Mouse (Mus musculus): ENCODE data around the gene Foxred1. TPM values are rescaled to one million over a fixed set of nuclear protein-coding genes. Genes with fewer than 3 reads are reported as not detected.
A peak's percentile ranks its signal among the peaks of the same experiment; 100 is the strongest.

The Foxred1 gene
- polyA plus RNA-seq, 1 experiment from 2014 or later = 42.8 TPM

- no peaks in the 10 kb centered on the region for H3K36me3 ChIP-seq
- no peak overlapping the region for H3K4me3 ChIP-seq
- no peak for ATAC-seq (replicated peaks)
- peaks cover 10% of the 10 kb centered on the region for H3K4me1 ChIP-seq
- H3K27me3 ChIP-seq = no peaks in the 10 kb centered on the region
- WGBS = 86% methylated on average over 10 of the region's 10 CpGs
- H3K9me3 ChIP-seq = no peaks in the 10 kb centered on the region
- no peak overlapping the region for H3K9ac ChIP-seq (replicated peaks)
- no peak overlapping the region for H3K4me2 ChIP-seq (replicated peaks)
- no peak overlapping the region for H3K27ac ChIP-seq (replicated peaks)
Measured at GRCm38 (mm10) chr9:35187351-35187903, 23.4 kb downstream of the Foxred1 start.

DNA sequence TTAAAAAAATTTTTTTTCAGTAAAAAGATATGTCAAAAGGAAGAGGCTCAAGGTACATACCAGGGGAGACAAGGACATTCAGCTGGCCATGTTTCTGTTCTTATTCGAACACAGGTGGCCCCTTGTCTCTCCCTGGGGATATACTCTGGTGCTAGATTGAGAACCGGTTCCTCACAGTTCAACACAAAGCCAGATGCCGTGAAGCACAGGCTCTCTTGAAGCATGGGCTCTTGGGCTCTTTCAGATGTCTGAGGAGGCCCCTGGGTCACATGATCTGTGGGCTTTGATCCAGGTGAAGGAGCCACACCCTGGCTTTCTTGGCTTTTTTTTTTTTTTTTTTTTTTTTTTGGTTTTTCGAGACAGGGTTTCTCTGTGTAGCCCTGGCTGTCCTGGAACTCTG, 24.4 kb downstream of the Foxred1 start:
- Histone ChIP-seq H3K4me2 (replicated peaks) (no peak overlapping the region), H3K9ac (replicated peaks) (no peak overlapping the region), H3K27me3 (no peaks in the 10 kb centered on the region), H3K4me1 (peaks cover 10% of the 10 kb centered on the region), H3K9me3 (no peaks in the 10 kb centered on the region), H3K36me3 (no peaks in the 10 kb centered on the region), H3K27ac (replicated peaks) (no peak overlapping the region), H3K4me3 (no peak overlapping the region)
- WGBS = 85% methylated on average over 4 of the region's 4 CpGs
- no peak for ATAC-seq (replicated peaks)

DNA sequence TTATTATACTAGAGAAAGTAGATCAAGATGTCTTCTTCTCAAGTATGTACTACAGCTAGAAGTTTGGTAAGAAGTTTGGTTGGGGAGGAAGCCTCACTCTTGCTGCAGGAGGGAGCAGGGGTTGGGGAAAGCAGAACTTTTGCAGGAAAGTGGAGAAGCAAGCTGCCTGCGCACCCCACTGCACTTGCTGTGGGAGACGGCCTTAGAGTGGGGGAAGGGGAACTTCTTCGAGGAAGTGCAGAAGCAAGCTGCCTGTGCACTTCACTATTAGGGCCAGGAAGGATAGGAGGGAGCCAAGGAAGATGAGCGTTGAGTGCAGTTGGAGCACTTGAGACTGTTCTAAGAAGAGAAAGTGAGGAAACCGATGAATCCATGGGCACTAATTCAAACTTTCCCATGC, 27.5 kb downstream of the Foxred1 start:
- ATAC-seq (replicated peaks) = no peak

DNA sequence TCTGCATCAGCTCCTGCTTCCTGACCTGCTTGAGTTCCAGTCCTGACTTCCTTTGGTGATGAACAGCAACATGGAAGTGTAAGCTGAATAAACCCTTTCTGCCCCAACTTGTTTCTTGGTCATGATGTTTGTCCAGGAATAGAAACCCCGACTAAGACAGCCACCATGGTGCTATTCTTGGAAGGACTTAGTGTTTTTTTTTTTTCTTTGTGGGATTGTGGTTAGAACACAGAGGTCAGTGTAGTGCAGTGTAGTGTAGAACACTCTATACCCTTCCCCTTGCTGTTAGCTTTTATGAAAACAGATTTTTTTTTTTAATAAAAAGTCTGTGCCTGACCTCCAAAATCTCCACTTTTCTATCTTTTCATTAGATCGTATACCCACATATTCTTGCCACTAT, 28.0 kb downstream of the Foxred1 start:
- Histone ChIP-seq H3K4me3 (no peak overlapping the region), H3K4me2 (replicated peaks) (no peak overlapping the region), H3K4me1 (no peaks in the 10 kb centered on the region), H3K36me3 (no peaks in the 10 kb centered on the region), H3K27ac (replicated peaks) (no peak overlapping the region), H3K27me3 (no peaks in the 10 kb centered on the region), H3K9ac (replicated peaks) (no peak overlapping the region), H3K9me3 (no peaks in the 10 kb centered on the region)
- WGBS = 82% methylated on average over 2 of the region's 2 CpGs
- no peak for ATAC-seq (replicated peaks)

More for the DNA sequence above, 27.5 kb downstream of the Foxred1 start:
- H3K27me3 ChIP-seq = no peaks in the 10 kb centered on the region
- no peak overlapping the region for H3K27ac ChIP-seq (replicated peaks)
- no peak overlapping the region for H3K4me3 ChIP-seq
- no peaks in the 10 kb centered on the region for H3K4me1 ChIP-seq
- no peak overlapping the region for H3K4me2 ChIP-seq (replicated peaks)
- no peaks in the 10 kb centered on the region for H3K36me3 ChIP-seq
- H3K9ac ChIP-seq (replicated peaks) = no peak overlapping the region
- WGBS = 73% methylated on average over 5 of the region's 5 CpGs
- no peaks in the 10 kb centered on the region for H3K9me3 ChIP-seq

DNA sequence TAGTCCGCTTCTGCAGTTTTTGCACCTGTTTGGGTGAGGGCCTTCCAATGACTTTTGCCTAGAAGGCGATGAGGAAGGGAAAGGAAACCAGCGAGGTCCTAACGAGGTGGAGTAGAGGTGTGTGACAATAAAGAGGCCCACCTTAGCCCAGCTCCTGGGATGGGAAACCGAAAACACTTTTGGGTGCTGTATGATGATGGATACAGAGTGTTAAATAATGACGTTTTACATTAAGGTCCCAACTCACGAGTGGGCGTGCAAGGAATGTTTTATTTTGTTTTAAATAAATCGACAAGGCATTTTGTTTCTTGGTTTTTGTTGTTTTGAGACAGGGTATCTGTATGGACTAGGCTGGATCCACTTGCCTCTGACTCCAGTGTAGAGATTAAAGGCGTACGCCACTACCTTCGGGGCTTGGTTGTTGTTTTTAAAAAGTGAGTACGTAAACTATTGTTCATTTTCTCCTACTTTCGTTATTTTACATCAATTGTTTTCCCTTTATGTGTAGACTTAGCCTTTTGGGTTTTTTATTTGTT, 34.7 kb downstream of the Foxred1 start:
- Histone ChIP-seq H3K27ac (replicated peaks) (peak overlapping the region; percentile 98), H3K9me3 (no peaks in the 10 kb centered on the region), H3K4me2 (replicated peaks) (peak overlapping the region; percentile 80), H3K9ac (replicated peaks) (peak overlapping the region; percentile 80), H3K27me3 (no peaks in the 10 kb centered on the region), H3K4me3 (peak overlapping the region; percentile 84), H3K4me1 (peaks cover 13% of the 10 kb centered on the region), H3K36me3 (no peaks in the 10 kb centered on the region)
- peak; percentile 42; the same call in 1 of the 2 replicates for ATAC-seq (replicated peaks)
- 47% methylated on average over 14 of the region's 14 CpGs for WGBS

DNA sequence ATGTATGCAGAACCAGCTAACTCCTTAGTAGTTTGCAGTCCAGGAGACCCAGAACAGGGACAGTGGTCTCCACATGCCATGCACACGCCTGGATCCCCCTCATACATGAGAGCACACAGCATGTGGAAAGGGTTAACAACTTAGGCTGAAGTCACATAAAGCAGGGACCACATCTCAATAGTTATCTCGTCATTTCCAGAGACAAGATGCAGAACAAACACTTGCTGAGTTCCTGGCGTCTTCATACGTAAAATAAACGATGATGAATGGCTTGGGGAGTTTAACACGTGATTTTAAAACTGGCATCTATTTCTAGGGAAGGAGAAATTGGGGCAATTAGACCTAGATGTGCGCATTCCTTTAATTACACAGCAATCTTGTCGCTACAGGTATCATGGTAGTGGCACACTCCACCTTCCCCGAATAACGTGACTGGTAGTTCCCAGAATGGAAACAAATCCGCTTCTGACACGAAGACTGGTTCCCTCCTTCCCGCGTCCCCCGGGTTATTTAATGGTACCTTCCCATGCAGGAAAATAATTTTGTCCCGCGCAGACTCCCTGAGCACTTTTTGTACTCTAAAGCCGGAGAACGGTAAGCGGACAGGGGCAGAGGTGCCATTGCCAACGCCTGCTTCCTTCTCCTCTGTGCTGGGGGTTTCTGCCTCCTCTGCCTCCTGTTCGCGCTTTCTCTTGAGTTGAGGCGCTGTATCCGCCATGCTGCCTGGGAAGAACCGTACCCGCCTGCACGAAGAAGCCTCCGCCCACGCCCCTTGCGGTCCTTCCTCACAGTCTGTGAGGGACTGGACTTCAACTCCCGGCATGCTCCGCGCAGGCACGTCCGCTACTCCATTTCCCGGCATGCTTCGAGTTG, 35.4 kb downstream of the Foxred1 start, which contains the start of gene Dcps:
Gene Dcps (minus strand): TSS at position 811 of the 873 bp plus-strand sequence.
- Histone ChIP-seq H3K36me3 (no peaks in the 10 kb centered on the region), H3K4me2 (replicated peaks) (peak within 1 kb of the TSS; percentile 80), H3K27ac (replicated peaks) (peak within 1 kb of the TSS; percentile 98), H3K4me3 (peak within 1 kb of the TSS; percentile 84), H3K27me3 (no peaks in the 10 kb centered on the region), H3K9ac (replicated peaks) (peak within 1 kb of the TSS; percentile 80), H3K4me1 (peaks cover 13% of the 10 kb centered on the region), H3K9me3 (no peaks in the 10 kb centered on the region)
- WGBS = under 1% methylated on average over 38 of the region's 38 CpGs
- ATAC-seq (replicated peaks) = peak; percentile 98

GRCm38 (mm10) chr9:35173331-35173730, 37.5 kb downstream of the Foxred1 start:
- Histone ChIP-seq H3K27me3 (no peaks in the 10 kb centered on the region), H3K36me3 (no peaks in the 10 kb centered on the region), H3K9me3 (no peaks in the 10 kb centered on the region), H3K4me1 (peaks cover 13% of the 10 kb centered on the region), H3K4me3 (no peak overlapping the region), H3K9ac (replicated peaks) (no peak overlapping the region), H3K27ac (replicated peaks) (no peak overlapping the region), H3K4me2 (replicated peaks) (no peak overlapping the region)
- no peak for ATAC-seq (replicated peaks)
- 93% methylated on average over 1 of the region's 1 CpGs for WGBS

- H3K4me3 ChIP-seq = no peak overlapping the region
- no peak for ATAC-seq (replicated peaks)
- no peaks in the 10 kb centered on the region for H3K9me3 ChIP-seq
- H3K36me3 ChIP-seq = no peaks in the 10 kb centered on the region
- H3K9ac ChIP-seq (replicated peaks) = no peak overlapping the region
- H3K4me1 ChIP-seq = peaks cover 16% of the 10 kb centered on the region
- no peak overlapping the region for H3K4me2 ChIP-seq (replicated peaks)
- no peaks in the 10 kb centered on the region for H3K27me3 ChIP-seq
- WGBS = 92% methylated on average over 7 of the region's 7 CpGs
- H3K27ac ChIP-seq (replicated peaks) = no peak overlapping the region
Measured at GRCm38 (mm10) chr9:35170071-35170470, 40.8 kb downstream of the Foxred1 start.

- Histone ChIP-seq H3K36me3 (no peaks in the 10 kb centered on the region), H3K4me3 (no peak overlapping the region), H3K4me1 (peaks cover 11% of the 10 kb centered on the region), H3K27ac (replicated peaks) (0 out of 2 replicates have a peak overlapping the region, but pooled peaks have one; percentile 0), H3K4me2 (replicated peaks) (no peak overlapping the region), H3K9ac (replicated peaks) (0 out of 2 replicates have a peak overlapping the region, but pooled peaks have one; percentile 10), H3K27me3 (no peaks in the 10 kb centered on the region), H3K9me3 (no peaks in the 10 kb centered on the region)
- 4% methylated on average over 9 of the region's 9 CpGs for WGBS
- ATAC-seq (replicated peaks) = peak; percentile 64
Measured at GRCm38 (mm10) chr9:35166798-35167635, 43.8 kb downstream of the Foxred1 start.

DNA sequence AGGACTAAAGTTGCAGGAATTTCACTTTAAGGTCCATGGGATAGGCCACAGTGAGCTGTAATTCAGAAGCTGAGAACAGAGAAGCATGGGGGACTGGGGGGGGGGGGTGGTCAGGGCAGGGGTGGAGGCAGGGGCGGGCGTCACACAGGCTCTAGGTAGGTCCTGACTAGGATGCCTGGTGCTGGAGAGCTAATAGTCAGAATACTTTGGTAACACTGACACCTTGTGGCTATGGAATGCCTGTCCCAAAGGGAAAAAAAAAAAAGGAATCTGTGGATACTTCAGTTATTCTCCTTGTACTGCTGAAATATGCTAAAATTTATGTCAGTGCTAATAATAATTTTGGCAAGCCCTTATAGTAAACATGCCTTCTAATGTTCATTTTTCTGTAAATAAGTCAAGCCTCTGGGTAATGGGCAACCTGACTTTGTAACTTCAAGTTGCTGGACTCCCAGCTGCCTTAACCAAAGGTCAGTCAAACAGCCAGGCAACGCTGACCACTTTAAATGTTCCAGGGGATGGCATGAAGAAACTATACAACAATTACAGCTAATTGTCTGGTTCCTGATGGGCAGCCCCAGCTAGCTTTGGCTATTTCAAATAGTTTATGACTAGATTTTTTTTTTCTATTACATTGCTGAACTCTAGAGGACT, 44.6 kb downstream of the Foxred1 start:
- peaks cover 14% of the 10 kb centered on the region for H3K4me1 ChIP-seq
- no peak overlapping the region for H3K9ac ChIP-seq (replicated peaks)
- H3K4me2 ChIP-seq (replicated peaks) = no peak overlapping the region
- ATAC-seq (replicated peaks) = peak; percentile 70; the same call in 1 of the 2 replicates
- no peak overlapping the region for H3K27ac ChIP-seq (replicated peaks)
- no peaks in the 10 kb centered on the region for H3K27me3 ChIP-seq
- no peak overlapping the region for H3K4me3 ChIP-seq
- 22% methylated on average over 3 of the region's 3 CpGs for WGBS
- no peaks in the 10 kb centered on the region for H3K36me3 ChIP-seq
- H3K9me3 ChIP-seq = no peaks in the 10 kb centered on the region

GRCm38 (mm10) chr9:35164142-35164874, 46.5 kb downstream of the Foxred1 start:
- no peak overlapping the region for H3K9ac ChIP-seq (replicated peaks)
- no peak overlapping the region for H3K4me2 ChIP-seq (replicated peaks)
- H3K9me3 ChIP-seq = no peaks in the 10 kb centered on the region
- no peak for ATAC-seq (replicated peaks)
- no peaks in the 10 kb centered on the region for H3K36me3 ChIP-seq
- H3K4me1 ChIP-seq = peaks cover 14% of the 10 kb centered on the region
- 83% methylated on average over 5 of the region's 5 CpGs for WGBS
- H3K4me3 ChIP-seq = no peak overlapping the region
- no peaks in the 10 kb centered on the region for H3K27me3 ChIP-seq
- H3K27ac ChIP-seq (replicated peaks) = no peak overlapping the region
